22 mouse cellular contexts compared by ENCODE assay signal in genomic region chr2:102912469-102912868, GRCm38 (mm10).
"Had no signal": no experiment of that assay in that cellular context is flagged by ENCODE, and none has a peak within 500 bp of the region (broad histone marks: within the 10 kb centered on the region; RNA-seq: fewer than 3 reads in every experiment).

No protein-coding gene starts in this region.

- H3K36me3 ChIP-seq: limb, embryonic 10.5 days; limb, embryonic 13.5 days; liver, embryonic 12.5 days; liver, embryonic 15.5 days; lung, embryonic 15.5 days; neural tube, embryonic 12.5 days; neural tube, embryonic 15.5 days had no signal

- H3K27me3 ChIP-seq: limb, embryonic 13.5 days; liver, embryonic 12.5 days; liver, embryonic 15.5 days; lung, embryonic 15.5 days; neural tube, embryonic 12.5 days; neural tube, embryonic 15.5 days had no signal

- H3K9me3 ChIP-seq: limb, embryonic 10.5 days; limb, embryonic 13.5 days; liver, embryonic 12.5 days; liver, embryonic 15.5 days; lung, embryonic 15.5 days; neural tube, embryonic 12.5 days; neural tube, embryonic 15.5 days had no signal

- H3K4me1 ChIP-seq: limb, embryonic 10.5 days; limb, embryonic 13.5 days; neural tube, embryonic 12.5 days; neural tube, embryonic 15.5 days had no signal

- H3K27ac ChIP-seq: layer of hippocampus, adult 2 months; limb, embryonic 10.5 days; limb, embryonic 13.5 days; liver, embryonic 12.5 days; liver, embryonic 15.5 days; lung, embryonic 15.5 days; neural tube, embryonic 12.5 days; neural tube, embryonic 15.5 days had no signal

- DNase-seq: kidney, adult 18-20 months; kidney, adult 9 months; kidney, postnatal 14 days; layer of hippocampus, adult 9-11 months; liver; lung, adult 18-20 months; lung, postnatal 14 days; lung, postnatal 4 days; midbrain, embryonic 14.5 days; right cerebral cortex, adult 18-20 months; right cerebral cortex, postnatal 14 days; right cerebral cortex, postnatal 4 days; thymus, adult 18-20 months had no signal

- H3K4me3 ChIP-seq: layer of hippocampus, adult 2 months; limb, embryonic 10.5 days; limb, embryonic 13.5 days; liver, embryonic 12.5 days; liver, embryonic 15.5 days; lung, embryonic 15.5 days; neural tube, embryonic 12.5 days; neural tube, embryonic 15.5 days had no signal

- H3K9ac ChIP-seq: limb, embryonic 13.5 days; liver, embryonic 12.5 days; liver, embryonic 15.5 days; lung, embryonic 15.5 days; neural tube, embryonic 12.5 days; neural tube, embryonic 15.5 days had no signal

- H3K4me2 ChIP-seq: limb, embryonic 13.5 days; liver, embryonic 12.5 days; liver, embryonic 15.5 days; lung, embryonic 15.5 days; midbrain, embryonic 11.5 days; neural tube, embryonic 12.5 days; neural tube, embryonic 15.5 days had no signal

- ATAC-seq: liver, embryonic 12.5 days had no signal
